10 mouse cellular contexts compared by ENCODE assay signal in the genomic region with DNA sequence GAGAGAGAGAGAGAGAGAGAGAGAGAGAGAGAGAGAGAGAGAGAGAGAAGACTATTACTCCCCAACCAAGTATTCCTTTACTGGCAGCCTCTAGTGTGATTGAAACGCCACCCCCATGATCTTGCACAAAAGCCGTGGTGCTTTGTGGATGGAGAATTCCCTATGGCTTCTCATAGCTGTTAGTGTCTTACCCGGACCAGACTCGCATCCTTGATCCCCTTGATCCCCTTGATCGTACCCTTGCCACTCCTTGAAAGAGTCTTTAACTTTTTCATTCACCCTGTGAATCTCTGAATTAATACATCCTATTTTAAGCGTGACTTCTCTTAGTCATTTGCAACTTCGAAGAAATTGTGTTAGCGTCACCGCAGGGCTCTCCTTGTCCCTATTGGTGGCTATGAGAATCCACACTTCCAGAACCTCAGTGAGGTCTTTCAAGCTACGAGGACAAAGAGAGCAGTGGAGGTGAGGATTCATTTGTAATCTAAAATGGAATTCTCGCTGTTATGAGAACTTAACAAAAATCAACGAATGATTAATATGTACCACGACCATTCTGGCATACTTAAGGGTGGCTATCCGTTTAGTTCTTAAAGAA. TPM values are rescaled to one million over a fixed set of nuclear protein-coding genes. Genes with fewer than 3 reads are reported as not detected.
DNase-seq lines count a peak whose midpoint lies in the region; ATAC-seq and TF ChIP-seq lines count a peak whose summit lies in the region.
"Had no signal": no experiment of that assay in that cellular context is flagged by ENCODE, and none has a peak within 500 bp of the region (broad histone marks: within the 10 kb centered on the region; RNA-seq: fewer than 3 reads in every experiment).

No protein-coding gene starts in this region.

- peak overlapping the region; percentile 82 for H3K4me2 ChIP-seq in neural tube, embryonic 11.5 days (ENCODE audit: low read depth)
- peak overlapping the region; percentile 34 for H3K4me2 ChIP-seq in liver, embryonic 14.5 days (ENCODE audit: low read depth)
- H3K4me2 ChIP-seq in stomach, postnatal 0 days (replicated peaks; ENCODE audit: low read depth): peak overlapping the region; percentile 56

- intact Hi-C loops in left cerebral cortex, postnatal 25 days (cut with DNase I): no loop called here

- no peak for ATAC-seq in neural tube, embryonic 11.5 days (ENCODE audit: insufficient read depth, low FRiP score, low TSS enrichment)
- ATAC-seq in liver, embryonic 14.5 days (ENCODE audit: insufficient read depth): no peak
- ATAC-seq in stomach, postnatal 0 days (ENCODE audit: low FRiP score, low TSS enrichment): no peak

- peak; percentile 3 to 5 for DNase-seq in cerebellum, postnatal 10 days
- DNase-seq in cerebellum, adult 11-12 months: no peak
- peak; percentile 12 for DNase-seq in neural tube, embryonic 11.5 days (ENCODE audit: low spot score)
- no peak for DNase-seq in neural tube, embryonic 10.5 days (ENCODE audit: extremely low spot score, low spot score)
- no peak for DNase-seq in liver, embryonic 14.5 days (ENCODE audit: low read depth in 3 of 3, low spot score in 3 of 3)
- DNase-seq in stomach, postnatal 0 days (ENCODE audit: low spot score): no peak
- DNase-seq in left cerebral cortex, postnatal 25 days (ENCODE audit: low spot score in 2 of 2): no peak
- DNase-seq in kidney, postnatal 25 days: no peak

- TF ChIP-seq CTCF in liver, embryonic 14.5 days (IDR thresholded peaks at IDR 0.05; ENCODE audit: low read depth): no peak
- no peak for TF ChIP-seq CTCF in stomach, postnatal 0 days (IDR thresholded peaks at IDR 0.05; ENCODE audit: low read depth)

- no peak overlapping the region for H3K9ac ChIP-seq in neural tube, embryonic 11.5 days (ENCODE audit: low read length)
- H3K9ac ChIP-seq in liver, embryonic 14.5 days (replicated peaks): no peak overlapping the region
- no peak overlapping the region for H3K9ac ChIP-seq in stomach, postnatal 0 days (ENCODE audit: low read length)

- H3K4me1 ChIP-seq in neural tube, embryonic 11.5 days (ENCODE audit: control insufficient read depth, insufficient read depth, low read length): no peaks in the 10 kb centered on the region
- no peaks in the 10 kb centered on the region for H3K4me1 ChIP-seq in liver, embryonic 14.5 days (replicated peaks; ENCODE audit: control insufficient read depth in 2 of 2, insufficient read depth in 2 of 2, low read length in 1 of 2)
- H3K4me1 ChIP-seq in stomach, postnatal 0 days (replicated peaks; ENCODE audit: control insufficient read depth, insufficient read depth): no peaks in the 10 kb centered on the region

- H3K4me3 ChIP-seq in neural tube, embryonic 11.5 days (ENCODE audit: low read depth, low read length): peak overlapping the region; percentile 35
- H3K4me3 ChIP-seq in liver, embryonic 14.5 days (ENCODE audit: insufficient read depth in 1 of 2, low read depth in 2 of 2, low read length in 2 of 2): no peak overlapping the region
- peak overlapping the region; percentile 23 for H3K4me3 ChIP-seq in stomach, postnatal 0 days (ENCODE audit: low read depth, low read length)

- 8% methylated on average over 14 of the region's 14 CpGs for WGBS in neural tube, embryonic 11.5 days
- WGBS in liver, embryonic 14.5 days (ENCODE audit: insufficient replicate concordance): 9% methylated on average over 14 of the region's 14 CpGs
- 6% methylated on average over 14 of the region's 14 CpGs for WGBS in stomach, postnatal 0 days

- H3K36me3 ChIP-seq in neural tube, embryonic 11.5 days (ENCODE audit: control insufficient read depth, insufficient read depth, low read length): no peaks in the 10 kb centered on the region
- no peaks in the 10 kb centered on the region for H3K36me3 ChIP-seq in liver, embryonic 14.5 days (replicated peaks; ENCODE audit: control insufficient read depth, insufficient read depth, low read depth)
- no peaks in the 10 kb centered on the region for H3K36me3 ChIP-seq in stomach, postnatal 0 days (ENCODE audit: control insufficient read depth, insufficient read depth, low read length)

- no peaks in the 10 kb centered on the region for H3K9me3 ChIP-seq in neural tube, embryonic 11.5 days (ENCODE audit: control insufficient read depth, low read length)
- H3K9me3 ChIP-seq in liver, embryonic 14.5 days (ENCODE audit: control insufficient read depth, low read length): no peaks in the 10 kb centered on the region
- H3K9me3 ChIP-seq in stomach, postnatal 0 days (ENCODE audit: control insufficient read depth, low read length): no peaks in the 10 kb centered on the region

- H3K27ac ChIP-seq in neural tube, embryonic 11.5 days (ENCODE audit: low read depth, low read length): no peak overlapping the region
- H3K27ac ChIP-seq in liver, embryonic 14.5 days: no peak overlapping the region
- no peak overlapping the region for H3K27ac ChIP-seq in stomach, postnatal 0 days (replicated peaks)

- TF ChIP-seq EP300 in liver, embryonic 14.5 days (IDR thresholded peaks at IDR 0.05; ENCODE audit: low read depth): no peak
- TF ChIP-seq EP300 in stomach, postnatal 0 days (optimal IDR thresholded peaks at IDR 0.05): no peak

- no peaks in the 10 kb centered on the region for H3K27me3 ChIP-seq in neural tube, embryonic 11.5 days (ENCODE audit: control insufficient read depth, insufficient read depth, low read length)
- H3K27me3 ChIP-seq in liver, embryonic 14.5 days (ENCODE audit: control insufficient read depth, insufficient read depth, low read length): no peaks in the 10 kb centered on the region
- H3K27me3 ChIP-seq in stomach, postnatal 0 days (ENCODE audit: control insufficient read depth, insufficient read depth, low read length): no peaks in the 10 kb centered on the region; the same call in 1 of the 2 replicates

RNA-seq across cellular contexts. Expression of gene Npffr2, which starts 0.9 kb away (rescaled TPM):
- polyA plus RNA-seq in neural tube, embryonic 11.5 days (2014; fragmentation: Nextera tagmentation; extraction: Ambion mirVana): 0.15 TPM in 1 of 2 replicates, not detected in the other
- not detected in 2 replicates for polyA plus RNA-seq in liver, embryonic 14.5 days (2012; rRNA removed)
- polyA plus RNA-seq in liver, embryonic 14.5 days (2014; fragmentation: Nextera tagmentation; extraction: Ambion mirVana): not detected in 2 replicates
- 0.07 TPM in 1 of 2 replicates, not detected in the other for polyA plus RNA-seq in stomach, postnatal 0 days (2015; fragmentation: Nextera tagmentation; extraction: Ambion mirVana)
- total RNA-seq in left cerebral cortex, postnatal 25 days (2021): under 1 TPM; 0.32 to 0.57 TPM
- total RNA-seq: layer of hippocampus, adult 18-20 months; neutrophil, adult 5-6 weeks had no signal

Comparison
In these comparisons a context has a peak if more than half of its experiments do, and no peak if none do; other contexts are left out.
1. DNase-seq: peak in cerebellum, postnatal 10 days (2 of 2) and neural tube, embryonic 11.5 days (single experiment); none in cerebellum, adult 11-12 months (single experiment), neural tube, embryonic 10.5 days (single experiment), liver, embryonic 14.5 days (0 of 3), stomach, postnatal 0 days (single experiment), left cerebral cortex, postnatal 25 days (0 of 2) and kidney, postnatal 25 days (0 of 2).
2. H3K4me3 ChIP-seq: peak in neural tube, embryonic 11.5 days (single experiment) and stomach, postnatal 0 days (single experiment); none in liver, embryonic 14.5 days (0 of 2).
3. Peak in every context shown above with its lines, with median percentiles within 50 percentile points of each other: H3K4me2 ChIP-seq.